Mouse (Mus musculus) cerebellum, adult 9-11 months (tissue): ENCODE results near the gene Gm43951.

Experiments
- DNase-seq: peaks from one replicate; pipeline ENCODE4 v3.0.0; 2022

The Gm43951 gene

DNA sequence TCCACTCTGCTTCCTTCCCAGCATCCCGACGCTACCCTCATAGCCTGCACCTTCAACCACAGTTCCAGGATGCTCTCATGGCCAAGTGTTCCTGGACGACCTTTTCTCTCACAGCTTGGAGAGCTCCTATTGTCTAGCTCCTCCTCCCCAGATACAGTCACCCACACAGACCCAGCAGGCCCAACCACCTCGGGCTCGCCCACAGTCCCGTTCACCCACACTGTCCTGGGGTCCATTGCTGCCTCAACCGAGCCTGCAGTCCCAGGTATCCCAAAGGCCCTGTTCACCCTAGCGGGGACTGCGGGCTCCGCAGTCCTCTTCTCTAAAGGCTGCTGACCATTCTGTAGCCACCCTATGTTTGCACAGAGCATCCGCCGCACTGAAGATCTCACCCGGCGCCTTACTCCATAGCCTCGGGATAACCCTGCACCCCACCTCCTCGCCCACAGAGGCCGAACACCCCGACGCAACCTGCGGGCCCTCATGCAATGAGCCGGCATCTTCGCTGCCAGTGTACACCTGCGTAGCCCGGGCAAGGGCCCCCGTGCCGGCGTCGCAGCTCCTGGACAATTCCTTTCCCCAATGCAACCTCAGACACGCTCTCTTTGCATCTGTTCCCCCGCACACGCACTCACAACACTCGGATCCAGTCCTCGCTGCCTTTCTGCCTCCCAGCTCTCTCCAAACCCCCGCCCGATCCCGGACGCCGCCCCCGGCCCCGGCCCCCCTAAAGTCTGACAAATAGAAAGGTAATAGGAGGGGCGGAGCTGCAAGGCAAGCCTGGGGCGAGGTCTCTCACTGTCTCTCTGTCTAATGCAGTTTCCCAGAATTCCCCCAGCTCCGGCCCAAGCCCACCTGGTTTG lies at the start of gene Gm43951:
Gm43951 (minus strand) TSS at position 500 of the 863 bp plus-strand sequence.
- DNase-seq, result peak; percentile 59

DNA sequence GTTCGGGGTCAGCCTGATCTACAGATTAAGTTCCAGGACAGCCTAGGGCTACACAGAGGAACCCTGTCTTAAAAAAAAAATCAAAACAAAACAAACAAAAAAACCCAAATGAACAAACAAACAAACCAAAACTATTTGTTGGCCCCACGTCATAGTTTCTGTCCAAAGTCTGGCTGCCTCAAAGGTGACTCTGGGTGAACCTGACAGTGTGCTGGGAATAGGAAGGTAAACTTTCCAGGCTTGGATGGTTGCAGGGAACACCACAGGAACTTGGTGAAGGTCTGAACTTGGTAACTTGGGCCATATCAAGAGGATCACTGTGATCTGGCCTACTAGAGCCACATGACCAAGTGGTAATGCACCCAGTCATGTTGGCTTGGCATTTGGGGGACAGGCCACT lies 49.8 kb upstream of the Gm43951 start:
- DNase-seq, result no peak

DNA sequence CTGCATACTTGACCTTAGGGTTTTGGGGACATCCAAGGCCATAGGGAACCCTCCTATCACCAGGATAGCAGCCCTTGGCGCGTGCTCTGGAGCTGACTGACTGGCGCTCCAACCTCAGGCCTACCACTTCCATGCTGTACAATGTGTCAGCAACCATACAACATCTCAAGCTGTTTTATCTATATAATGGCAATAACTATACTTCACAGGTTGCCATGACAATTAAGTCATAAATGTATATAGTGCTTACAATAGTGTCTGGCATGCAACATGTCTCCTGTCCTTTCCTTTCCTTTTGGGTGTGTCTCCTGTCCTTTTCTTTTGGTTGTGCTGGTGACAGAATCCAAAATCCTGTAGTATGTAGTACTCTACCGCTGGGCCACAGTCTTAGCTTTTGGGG lies 49.0 kb upstream of the Gm43951 start:
- DNase-seq, result no peak

DNA sequence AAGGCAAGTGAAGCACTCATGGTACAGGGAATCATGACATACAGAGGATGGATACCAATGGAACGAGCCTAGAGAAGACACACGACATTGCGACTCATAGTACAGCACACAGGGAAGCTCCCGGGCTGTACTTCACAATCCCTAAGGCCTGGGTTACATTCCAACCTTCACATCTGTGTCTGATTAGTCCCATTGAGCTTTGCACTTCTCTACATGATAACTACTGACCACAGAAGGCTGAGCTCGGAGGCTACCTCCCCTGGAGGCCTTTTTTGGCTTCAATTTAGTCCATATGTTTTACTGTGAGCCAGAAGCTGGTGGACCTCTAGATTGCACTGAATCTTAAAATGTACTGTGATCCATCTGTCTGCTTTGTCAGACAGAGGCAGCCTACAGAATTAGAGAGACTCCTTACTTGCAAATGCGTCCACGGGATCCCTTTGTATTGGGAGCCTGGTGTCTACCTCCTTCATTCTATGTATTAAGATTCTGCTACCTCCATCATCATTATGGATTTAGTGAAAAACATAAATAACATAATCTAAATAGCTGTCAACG lies 38.6 kb upstream of the Gm43951 start:
- DNase-seq, result no peak

DNA sequence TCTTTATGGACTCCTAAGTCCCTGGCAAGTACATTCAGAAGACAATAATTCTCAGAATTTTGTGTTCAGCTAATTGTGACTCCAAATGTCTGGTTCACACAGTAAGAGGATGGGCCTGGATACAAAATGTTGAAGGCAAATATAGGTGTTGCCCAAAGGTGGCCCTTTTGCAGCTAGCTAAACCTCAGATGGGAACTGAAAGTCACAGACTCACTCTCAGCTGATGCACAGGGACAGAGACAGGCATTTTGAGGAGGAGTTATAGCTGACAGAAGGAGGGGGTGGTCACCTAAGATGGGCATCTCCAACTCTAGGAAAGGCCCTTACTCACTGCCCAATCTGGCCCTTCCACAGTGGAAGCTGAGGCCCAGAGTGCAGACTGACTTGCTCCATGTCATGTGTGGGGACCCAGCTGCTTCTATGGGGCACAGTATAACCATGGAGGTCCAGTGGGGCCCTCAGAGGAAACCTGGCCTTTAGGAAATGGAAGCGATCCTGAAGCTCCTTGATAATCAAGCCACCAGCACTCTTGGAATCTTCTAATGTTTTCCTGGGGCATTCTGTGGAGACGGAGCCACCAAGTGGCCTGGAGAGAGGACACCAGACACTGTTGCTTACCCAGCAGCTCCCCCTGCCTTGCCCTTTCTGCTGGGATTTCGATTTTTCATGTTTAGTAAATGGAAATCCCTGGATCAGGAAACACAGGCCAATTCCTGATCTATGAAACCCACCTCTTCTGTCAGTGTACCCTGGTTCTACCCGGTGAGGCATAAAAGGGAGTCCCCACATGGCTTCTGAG lies 33.6 kb upstream of the Gm43951 start:
- no peak for DNase-seq

DNA sequence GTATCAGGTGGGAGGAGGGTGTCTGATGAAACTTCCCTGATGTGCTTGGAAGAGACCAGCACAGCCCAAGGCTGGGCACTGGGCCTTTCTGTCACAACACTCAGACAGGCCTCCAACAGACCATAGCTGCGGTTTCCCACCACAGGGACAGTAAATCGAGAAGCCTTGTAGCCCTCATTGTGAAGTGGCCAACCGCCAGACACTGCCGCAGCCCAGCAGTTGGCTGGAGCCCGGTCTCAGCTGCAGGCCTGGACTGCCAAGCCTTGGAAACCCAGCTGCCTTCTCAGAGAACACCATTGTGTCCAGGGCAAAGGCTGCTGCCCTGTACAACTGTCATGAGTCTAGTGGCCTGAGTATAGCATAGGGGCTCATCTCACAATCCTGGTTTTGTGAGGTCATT lies 27.4 kb upstream of the Gm43951 start:
- peak; percentile 43 for DNase-seq

DNA sequence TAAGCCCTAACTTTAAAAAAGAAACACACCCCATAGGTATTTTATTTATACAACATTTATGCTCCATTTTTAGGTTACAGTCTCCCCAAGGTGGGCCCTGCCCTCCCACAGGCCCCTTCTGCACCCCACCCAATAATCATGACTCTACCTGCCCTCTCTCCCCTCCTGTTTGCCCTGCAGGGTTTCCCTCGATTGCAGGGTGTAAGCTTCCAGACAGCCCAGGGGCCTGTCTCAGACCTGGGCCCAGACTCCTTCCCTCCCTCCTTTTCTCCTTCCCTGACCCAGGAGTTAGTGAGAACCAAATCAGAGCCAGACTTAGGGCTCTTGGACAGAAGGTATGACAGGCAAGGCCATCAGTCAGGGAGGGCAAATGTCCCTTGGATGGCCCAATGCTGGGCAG lies 26.4 kb upstream of the Gm43951 start:
- DNase-seq, result no peak

DNA sequence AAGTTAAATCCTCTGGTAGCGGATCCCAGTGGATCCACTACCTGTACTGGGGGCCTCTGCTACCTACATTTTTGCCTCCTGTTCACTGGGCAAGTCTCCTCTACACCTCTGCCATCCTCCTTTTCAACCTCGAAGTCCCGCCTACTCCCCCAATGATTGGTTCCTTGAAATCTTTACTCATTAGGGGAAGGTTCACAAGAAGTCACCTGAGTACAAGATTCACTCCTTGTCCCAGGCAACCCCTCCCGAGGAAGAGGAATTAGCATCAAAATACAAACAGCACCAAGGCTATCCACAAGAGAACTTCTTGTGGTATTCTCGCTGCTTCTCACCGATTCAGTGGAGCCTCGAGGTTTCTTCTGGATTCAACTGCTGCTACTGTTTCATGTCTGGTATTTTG lies 25.4 kb upstream of the Gm43951 start:
- no peak for DNase-seq

DNA sequence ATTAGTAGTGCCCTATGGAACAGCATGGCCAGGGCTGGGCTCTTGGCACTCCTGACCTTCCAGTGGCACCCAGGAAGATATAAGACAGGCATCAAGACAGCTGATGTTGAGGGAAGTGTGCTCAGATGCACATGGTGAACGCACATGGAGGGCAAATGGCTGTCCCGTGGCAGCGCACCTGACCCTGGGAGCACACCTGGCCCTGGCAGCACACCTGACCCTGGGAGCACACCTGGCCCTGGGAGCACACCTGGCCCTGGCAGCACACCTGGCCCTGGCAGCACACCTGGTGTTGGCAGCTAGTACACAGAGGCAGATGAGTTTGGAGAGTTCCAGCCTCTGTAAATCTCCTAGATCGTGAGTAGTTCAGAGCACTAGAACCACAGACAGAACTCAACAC lies 21.9 kb upstream of the Gm43951 start:
- no peak for DNase-seq

DNA sequence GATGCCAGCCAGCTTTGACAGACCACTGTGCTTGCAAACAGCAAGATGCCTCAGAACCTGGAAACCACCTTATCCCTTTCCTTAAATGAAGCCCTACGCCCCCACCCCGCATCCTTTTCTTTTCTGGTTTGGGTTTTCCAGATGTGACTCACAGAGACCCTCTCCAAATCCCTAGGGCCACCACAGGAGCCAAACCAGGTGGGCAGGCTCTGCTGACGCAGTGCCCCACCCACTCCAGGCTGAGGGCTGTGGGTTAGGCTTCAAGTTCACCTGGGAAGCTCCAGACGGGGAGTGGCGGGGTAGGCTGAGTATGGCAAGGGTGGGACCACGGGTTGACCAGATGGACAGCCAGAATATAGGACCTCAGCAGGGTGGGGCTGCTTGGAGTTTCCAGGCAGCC lies 20.3 kb upstream of the Gm43951 start:
- no peak for DNase-seq

DNA sequence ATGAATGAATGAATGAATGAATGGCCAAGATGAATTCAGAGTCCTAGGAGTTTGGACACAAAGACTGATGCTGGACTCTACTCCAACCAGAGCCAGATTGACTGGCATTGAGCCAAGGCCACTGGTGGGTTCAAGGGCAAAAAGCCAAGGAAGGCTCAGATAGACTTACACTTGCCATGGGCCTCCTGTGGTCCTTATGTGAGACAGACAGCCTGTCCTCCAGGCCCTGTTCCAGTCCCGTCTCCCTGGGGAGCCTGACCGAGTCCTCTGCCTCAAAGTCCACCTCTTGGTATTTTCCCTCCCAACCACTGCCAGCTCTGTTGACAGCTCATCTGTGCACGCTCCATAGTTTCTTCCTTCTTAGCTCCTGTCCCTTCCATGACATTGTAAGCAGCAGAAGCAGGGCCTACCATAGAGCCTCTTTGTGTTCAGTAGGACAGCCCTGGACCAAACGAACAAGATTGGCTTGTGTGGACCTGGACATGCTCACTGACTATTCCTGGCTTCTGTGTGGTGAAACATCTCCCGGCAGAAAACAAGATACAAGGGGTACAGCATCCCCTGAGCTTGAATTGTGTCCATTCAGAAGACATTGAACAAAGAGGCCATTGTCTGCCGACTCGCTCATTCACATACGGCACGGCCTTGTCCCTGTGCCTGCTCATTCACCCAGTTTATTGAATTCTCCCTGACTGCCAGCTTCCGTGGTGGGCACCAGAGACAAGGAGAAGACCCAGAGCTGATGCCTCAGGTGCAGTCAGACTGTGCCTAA lies 19.6 kb upstream of the Gm43951 start:
- peak; percentile 73 for DNase-seq

DNA sequence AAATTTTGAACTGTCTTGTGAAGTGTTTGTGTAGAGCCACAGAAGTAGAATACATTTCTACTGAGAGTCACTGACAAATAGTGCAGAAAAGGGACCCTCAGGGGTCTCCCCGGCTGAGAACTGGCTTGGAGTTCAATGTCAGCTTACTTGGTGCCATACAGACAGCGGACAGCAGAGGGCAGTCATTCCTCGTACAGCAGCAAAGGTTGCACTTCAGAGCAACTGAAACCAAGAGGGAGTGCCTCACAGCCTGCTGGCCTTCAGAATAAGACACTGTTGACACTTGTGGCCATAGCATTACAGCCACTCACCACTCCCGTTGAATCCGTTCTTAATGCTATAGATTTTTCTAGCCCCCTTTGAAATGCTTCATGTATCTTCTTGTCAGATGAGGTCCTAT lies 18.2 kb upstream of the Gm43951 start:
- DNase-seq, result peak; percentile 67

DNA sequence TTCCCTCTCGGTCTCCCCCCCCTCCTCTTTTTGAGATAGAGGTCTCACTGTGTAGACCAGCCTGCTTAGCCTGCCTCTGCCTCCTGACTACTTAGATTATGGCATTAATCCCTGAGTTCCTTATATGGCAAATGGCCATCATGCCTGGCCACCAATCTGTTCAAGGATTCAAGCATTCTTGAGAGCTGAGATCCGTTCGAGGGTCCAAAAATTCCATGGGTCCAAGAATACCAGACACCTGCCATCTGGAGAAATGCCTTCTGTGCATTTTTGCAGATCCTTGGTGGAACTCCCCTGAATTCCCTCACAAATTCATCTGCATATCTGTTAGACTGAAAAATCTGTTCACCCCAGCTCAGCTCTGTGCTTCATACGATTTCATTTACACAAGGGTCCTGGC lies 16.8 kb upstream of the Gm43951 start:
- no peak for DNase-seq

DNA sequence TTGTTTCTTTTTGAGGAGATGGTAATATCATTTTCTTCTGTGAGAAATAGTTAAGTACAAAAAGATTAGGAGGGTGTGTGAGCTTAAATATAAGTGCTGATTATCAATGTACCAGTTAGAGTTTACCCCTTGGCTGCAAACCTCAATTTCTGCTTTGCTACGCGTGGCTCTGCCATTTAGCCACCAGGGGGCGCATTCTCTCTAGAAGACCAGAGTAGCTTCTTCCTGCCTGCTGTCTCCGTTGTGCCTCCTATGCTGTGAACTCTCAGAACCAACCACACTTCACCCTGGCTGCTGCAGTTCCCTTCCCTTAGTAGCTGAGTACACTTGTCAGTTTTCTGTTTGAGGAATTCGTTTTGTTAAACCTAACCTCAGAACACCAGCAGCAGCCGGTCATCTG lies 14.6 kb upstream of the Gm43951 start:
- peak; percentile 48 for DNase-seq

DNA sequence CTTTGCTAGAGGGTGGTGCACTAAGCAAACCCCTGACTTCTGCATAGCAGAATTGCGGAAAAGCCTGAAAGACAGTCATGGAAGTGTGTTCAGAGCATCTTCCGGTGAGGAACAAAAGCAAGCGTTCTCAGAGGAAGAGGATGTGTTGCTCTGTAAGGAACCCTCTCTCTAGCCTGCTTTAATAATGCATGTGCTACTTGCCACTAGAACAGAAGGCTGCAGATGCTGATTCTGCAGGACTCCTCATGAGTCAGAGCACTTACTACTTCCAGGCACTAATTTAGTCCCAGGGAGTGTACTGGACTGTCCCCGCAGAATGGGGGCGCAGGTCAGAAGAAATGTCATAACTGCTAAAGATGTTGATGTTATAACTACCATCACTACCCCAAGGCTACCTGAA lies 10.5 kb upstream of the Gm43951 start:
- DNase-seq, result no peak

DNA sequence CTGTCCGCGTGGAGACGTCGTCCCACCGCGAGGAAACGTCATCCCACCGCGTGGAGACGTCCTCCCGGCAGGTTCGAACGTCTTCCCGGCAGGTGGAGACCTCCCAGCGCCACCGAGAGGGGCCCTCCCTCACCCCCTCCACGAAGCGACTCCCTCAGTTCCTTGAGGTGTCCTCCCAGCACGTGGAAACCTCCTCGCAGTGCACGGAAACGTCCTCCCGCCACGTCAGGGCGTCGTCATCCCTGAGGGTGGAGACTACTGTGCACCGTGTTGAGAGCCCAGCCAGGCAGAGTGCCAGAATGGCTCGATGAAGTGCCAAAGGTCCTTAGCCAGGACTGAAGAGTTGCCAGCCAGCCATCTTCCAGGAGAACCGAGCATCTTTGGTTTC lies 8.8 kb upstream of the Gm43951 start, which contains the start of gene Med31:
Med31 (minus strand) TSS at position 183 of the 388 bp plus-strand sequence.
- DNase-seq, result peak; percentile 91

DNA sequence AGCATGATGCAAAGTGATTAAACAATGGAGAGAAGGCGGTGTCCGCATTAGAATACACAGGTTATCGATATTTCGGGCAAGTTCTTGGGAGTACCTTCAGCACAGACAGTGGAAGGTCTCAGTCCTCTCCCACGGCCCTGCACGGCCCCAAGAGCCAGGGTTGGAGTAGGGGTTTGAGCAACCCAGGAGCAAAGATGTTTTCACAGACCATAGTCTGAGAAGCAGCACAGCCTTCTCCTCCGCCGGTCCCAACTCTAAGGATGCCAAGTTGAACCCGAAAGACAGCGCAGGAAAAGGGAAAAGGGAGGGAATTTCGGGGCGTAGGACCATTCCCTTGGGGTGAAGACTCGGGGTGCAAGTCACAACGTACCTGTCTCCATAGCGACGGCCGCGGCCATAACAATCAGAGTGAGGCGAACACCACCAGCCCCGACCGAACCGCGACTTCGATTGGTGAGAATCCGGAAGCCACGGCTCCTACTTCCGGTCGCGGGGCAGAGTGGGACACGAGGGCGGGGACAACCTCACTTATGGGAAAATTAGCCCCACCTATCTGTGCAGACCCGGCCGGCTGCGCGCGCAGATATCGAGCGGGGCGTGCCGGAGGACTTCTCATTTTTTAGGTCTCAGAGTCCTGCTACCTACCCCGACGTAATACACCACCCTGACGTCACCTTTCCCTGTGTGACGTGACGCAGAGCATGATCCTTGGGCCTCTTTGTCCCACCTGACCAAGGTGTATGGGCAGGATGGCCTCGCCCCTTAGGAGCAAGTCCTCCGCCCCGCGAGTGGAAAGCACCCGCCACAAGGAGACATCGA lies 8.2 kb upstream of the Gm43951 start:
- peak; percentile 94 for DNase-seq

DNA sequence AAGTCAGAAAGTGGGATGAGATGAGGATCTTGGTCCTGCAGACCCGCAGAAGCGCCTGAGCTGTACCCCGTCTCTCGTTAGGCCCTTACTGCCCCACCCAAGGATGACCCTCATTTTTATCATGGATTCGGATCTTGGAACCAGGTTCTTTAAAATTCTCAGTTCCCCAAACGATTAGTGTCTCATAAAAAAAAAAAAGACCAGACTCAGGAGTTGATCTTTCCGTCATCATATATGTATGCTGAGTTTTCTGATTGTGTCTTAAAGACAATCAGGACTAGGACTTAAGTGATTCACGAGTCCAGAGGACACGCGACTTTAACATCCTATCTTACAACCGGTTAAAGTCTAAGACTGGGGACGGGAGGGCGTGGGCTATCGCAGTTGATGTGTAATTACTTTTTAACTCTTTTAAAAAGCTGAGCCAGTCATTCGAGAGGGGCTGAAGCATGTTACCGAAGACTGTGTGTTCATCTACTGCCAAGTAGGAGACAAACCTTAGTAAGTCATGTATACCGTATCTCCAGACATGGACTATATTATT lies 1.3 kb upstream of the Gm43951 start:
- no peak for DNase-seq

DNA sequence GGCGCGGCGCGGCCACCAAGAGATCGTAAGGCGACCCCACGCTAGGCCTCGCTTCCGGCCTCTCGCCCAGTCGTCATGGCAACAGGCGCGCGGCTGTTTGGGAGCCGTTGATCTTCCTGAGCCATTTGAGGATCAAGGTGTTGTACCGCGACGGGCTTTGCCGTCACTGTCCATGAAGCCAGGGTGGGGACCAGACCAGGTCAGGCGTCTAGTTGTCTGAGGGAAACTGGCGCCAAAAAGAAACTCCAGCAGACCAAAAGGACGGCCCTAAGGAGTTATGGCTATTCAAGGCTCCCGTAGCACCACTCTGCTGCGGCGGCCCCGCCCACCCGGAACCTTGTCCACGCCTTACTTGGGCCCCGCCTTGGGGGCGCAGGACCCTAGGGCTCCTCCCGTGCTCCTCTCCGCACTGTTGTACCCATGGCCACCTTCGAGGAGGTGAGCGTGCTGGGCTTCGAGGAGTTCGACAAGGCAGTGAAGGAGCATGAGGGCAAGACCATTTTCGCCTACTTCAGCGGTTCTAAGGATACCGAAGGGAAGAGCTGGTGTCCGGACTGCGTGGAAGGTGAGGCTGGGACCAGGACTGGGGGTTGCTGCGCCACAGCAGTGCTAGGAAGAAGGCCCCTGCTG lies 679 bp upstream of the Gm43951 start, which contains the start of the genes 4933427D14Rik and Txndc17:
4933427D14Rik (minus strand) TSS at position 256 of the 630 bp plus-strand sequence.
Txndc17 (plus strand) TSS at position 344 of the 630 bp plus-strand sequence.
- peak; percentile 87 for DNase-seq

DNA sequence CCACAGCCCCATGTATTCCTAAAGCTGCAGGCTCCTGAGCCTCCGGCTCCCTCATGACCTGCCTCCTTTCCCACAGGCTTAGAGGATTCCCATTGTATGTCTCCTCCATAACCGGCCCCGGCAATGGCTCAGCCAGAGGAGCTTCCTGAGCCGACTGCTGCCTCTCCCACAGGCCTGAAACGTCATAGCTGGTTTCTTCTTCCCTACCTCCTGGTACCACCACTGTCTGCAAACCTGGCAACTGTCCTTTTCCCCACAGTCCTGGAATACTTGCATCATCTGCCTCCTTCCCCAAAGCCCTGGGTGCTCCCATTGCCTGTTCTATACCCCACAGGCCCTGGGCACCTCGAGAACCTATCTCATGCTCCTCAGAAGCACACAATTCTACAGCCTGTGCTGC lies 1.4 kb downstream of the Gm43951 start:
- DNase-seq, result no peak

DNA sequence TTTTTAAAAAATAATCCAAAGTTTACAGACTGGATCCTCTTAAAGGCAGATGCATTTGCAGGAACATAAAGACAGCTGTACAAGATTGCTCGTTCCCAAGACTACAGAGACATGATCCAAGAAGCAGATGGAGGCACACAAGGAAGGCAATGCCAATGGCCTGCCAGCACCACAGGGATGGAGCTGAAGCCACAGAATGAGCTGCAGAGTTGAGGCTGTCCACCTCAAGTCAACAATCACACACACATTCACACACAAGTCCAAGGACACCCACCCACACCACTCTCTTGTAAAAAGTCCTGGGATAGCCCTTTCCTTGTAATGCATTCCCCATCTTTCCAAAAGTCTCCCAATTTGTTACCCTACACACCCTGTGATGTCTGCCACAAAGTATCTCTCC lies 3.2 kb downstream of the Gm43951 start:
- DNase-seq, result peak; percentile 54
